Mouse (Mus musculus): ENCODE data around the gene Nsdhl. TPM values are rescaled to one million over a fixed set of nuclear protein-coding genes. Genes with fewer than 3 reads are reported as not detected.

Nsdhl gene
- polyA plus RNA-seq, 1 experiment from 2014 or later, result 23.3 TPM

DNA sequence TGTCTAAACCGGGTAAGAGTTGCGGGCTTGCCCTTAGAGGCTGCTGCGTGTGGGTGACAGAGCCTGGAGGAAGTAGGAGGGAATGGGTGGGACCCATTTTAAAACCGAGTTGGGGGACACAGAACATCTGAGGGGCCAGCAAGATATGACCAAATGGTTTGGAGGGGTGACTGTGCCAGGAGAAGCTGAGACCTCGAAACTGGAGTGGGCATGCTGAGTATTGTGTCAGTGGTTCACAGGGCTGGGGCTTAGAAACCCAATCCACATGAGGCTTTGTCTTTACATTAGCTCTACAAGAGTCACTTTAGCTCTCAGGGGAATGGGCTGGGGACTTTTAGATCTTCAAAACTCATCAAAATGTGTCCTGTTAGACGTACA lies 314 bp downstream of the Nsdhl start:
- 14% methylated on average over 6 of the region's 6 CpGs for WGBS
- TF ChIP-seq CTCF (IDR thresholded peaks at IDR 0.05; ENCODE audit: low read depth), result no peak
- no peaks in the 10 kb centered on the region for H3K9me3 ChIP-seq (ENCODE audit: low read depth, low read length)
- H3K9ac ChIP-seq, result peak overlapping the region; percentile 41
- peak; percentile 53; the same call in 1 of the 2 replicates for ATAC-seq (ENCODE audit: insufficient read depth)
- H3K4me2 ChIP-seq, result peak overlapping the region; percentile 60
- DNase-seq, result no peak
- H3K36me3 ChIP-seq (ENCODE audit: insufficient read depth), result peaks cover 7% of the 10 kb centered on the region; the same call in 1 of the 2 replicates
- peak overlapping the region; percentile 53 for H3K4me3 ChIP-seq (ENCODE audit: low read depth, low read length)
- H3K4me1 ChIP-seq (ENCODE audit: insufficient read depth), result no peaks in the 10 kb centered on the region
- no peak overlapping the region for H3K27ac ChIP-seq (ENCODE audit: low read depth)
- H3K27me3 ChIP-seq (ENCODE audit: insufficient read depth, low read length), result no peaks in the 10 kb centered on the region

DNA sequence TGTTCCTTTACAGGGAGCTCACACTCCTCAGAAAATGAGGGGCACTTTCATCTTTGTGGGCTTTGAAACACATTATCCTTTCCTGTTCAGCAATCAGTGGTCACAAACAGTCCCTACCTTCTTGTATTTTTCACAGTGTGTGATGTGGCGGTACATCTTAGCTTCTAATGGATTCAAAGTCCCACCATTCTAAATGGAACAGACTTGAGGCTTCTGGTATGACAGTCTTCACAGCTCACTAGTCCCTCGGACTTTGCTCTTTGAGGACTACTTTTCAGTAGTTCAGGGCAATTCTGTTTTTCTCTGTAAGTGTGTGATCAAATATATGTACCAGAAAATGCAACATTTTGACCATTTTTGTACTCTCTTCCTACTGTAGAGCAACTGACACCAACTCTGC lies 3.0 kb downstream of the Nsdhl start:
- 82% methylated on average over 2 of the region's 2 CpGs for WGBS
- no peak overlapping the region for H3K4me2 ChIP-seq

DNA sequence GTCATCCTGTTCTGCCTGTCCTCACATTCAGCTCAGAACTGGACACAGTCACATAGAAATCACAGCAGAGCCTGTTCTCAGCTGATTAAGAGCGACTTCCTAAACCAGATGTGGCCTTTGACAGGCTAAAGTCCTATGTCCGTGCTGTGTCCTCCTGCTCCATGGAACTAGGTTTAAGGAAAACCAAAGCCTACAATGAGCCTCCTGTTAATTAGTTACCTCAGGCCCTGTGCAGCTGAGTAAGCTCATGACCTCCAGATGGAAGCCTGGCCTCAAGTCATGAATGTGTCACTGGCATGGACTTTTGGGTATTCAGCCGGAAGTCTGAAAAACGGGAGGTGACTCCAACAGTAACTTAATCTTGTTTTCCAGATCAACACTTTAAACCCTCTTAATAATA lies 35.1 kb downstream of the Nsdhl start:
- no peak overlapping the region for H3K4me3 ChIP-seq (ENCODE audit: low read depth, low read length)
- no peak overlapping the region for H3K4me2 ChIP-seq
- H3K9me3 ChIP-seq (ENCODE audit: low read depth, low read length), result no peaks in the 10 kb centered on the region
- 88% methylated on average over 4 of the region's 4 CpGs for WGBS
- DNase-seq (no peak), ATAC-seq (ENCODE audit: insufficient read depth) (no peak)
- no peak for TF ChIP-seq CTCF (IDR thresholded peaks at IDR 0.05; ENCODE audit: low read depth)
- H3K27ac ChIP-seq (ENCODE audit: low read depth), result no peak overlapping the region
- H3K4me1 ChIP-seq (ENCODE audit: insufficient read depth), result no peaks in the 10 kb centered on the region
- no peaks in the 10 kb centered on the region for H3K27me3 ChIP-seq (ENCODE audit: insufficient read depth, low read length)
- peaks cover 14% of the 10 kb centered on the region; the same call in 1 of the 2 replicates for H3K36me3 ChIP-seq (ENCODE audit: insufficient read depth)
- no peak overlapping the region for H3K9ac ChIP-seq

More for the DNA sequence above, 3.0 kb downstream of the Nsdhl start:
- no peak overlapping the region for H3K4me3 ChIP-seq (ENCODE audit: low read depth, low read length)
- DNase-seq (no peak), ATAC-seq (ENCODE audit: insufficient read depth) (no peak)
- no peaks in the 10 kb centered on the region for H3K27me3 ChIP-seq (ENCODE audit: insufficient read depth, low read length)
- no peak overlapping the region for H3K27ac ChIP-seq (ENCODE audit: low read depth)
- no peaks in the 10 kb centered on the region for H3K36me3 ChIP-seq (ENCODE audit: insufficient read depth)
- H3K4me1 ChIP-seq (ENCODE audit: insufficient read depth), result no peaks in the 10 kb centered on the region
- no peaks in the 10 kb centered on the region for H3K9me3 ChIP-seq (ENCODE audit: low read depth, low read length)
- no peak overlapping the region for H3K9ac ChIP-seq
- TF ChIP-seq CTCF (IDR thresholded peaks at IDR 0.05; ENCODE audit: low read depth), result no peak

DNA sequence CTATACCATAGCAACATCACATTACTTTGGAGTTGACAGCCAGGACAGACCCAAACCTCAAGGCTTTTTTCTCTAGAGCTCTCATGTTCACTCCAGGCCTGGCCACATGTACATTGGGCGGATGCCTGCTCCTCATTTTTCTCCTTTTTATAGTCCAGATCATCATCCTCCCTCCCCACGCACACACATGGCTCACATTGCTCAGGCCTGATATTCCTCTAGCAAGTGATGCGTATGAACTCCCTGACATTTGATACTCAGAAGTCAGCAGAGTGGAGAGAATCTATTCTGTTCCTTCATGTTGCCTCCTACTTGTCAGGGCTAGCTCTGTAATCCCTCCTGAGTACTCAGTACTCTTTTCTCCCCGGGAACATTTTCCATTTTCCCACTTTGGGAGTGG lies 38.1 kb downstream of the Nsdhl start:
- DNase-seq, result no peak
- 85% methylated on average over 4 of the region's 4 CpGs for WGBS
- H3K36me3 ChIP-seq (ENCODE audit: insufficient read depth), result peaks cover 11% of the 10 kb centered on the region; the same call in 1 of the 2 replicates
- H3K9me3 ChIP-seq (ENCODE audit: low read depth, low read length), result no peaks in the 10 kb centered on the region
- no peak overlapping the region for H3K27ac ChIP-seq (ENCODE audit: low read depth)
- no peak overlapping the region for H3K9ac ChIP-seq
- no peak for TF ChIP-seq CTCF (IDR thresholded peaks at IDR 0.05; ENCODE audit: low read depth)
- H3K27me3 ChIP-seq (ENCODE audit: insufficient read depth, low read length), result no peaks in the 10 kb centered on the region
- no peak for ATAC-seq (ENCODE audit: insufficient read depth)
- no peak overlapping the region for H3K4me2 ChIP-seq
- no peaks in the 10 kb centered on the region for H3K4me1 ChIP-seq (ENCODE audit: insufficient read depth)
- H3K4me3 ChIP-seq (ENCODE audit: low read depth, low read length), result no peak overlapping the region

DNA sequence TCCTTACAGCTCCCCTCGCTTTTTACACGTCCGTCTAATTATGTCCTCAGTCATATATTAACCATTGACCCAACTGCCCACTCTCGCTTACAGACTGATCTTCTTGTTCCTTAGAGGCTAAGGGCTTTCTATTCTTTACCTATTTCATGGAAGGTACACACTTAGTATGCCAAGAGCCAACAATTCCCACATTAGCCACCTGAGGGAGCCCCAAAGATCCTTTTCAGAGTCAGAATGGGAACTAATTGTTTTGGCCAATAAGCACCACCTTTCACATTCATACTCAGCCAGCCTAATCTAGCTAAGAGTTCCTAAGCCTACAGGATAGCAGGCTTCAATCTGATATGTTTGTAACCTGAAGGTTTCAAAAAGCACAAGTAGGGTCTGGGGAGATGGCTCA lies 42.1 kb downstream of the Nsdhl start:
- 86% methylated on average over 4 of the region's 4 CpGs for WGBS
- Histone ChIP-seq H3K9ac (no peak overlapping the region), H3K4me1 (ENCODE audit: insufficient read depth) (no peaks in the 10 kb centered on the region), H3K27ac (ENCODE audit: low read depth) (no peak overlapping the region), H3K4me3 (ENCODE audit: low read depth, low read length) (no peak overlapping the region), H3K9me3 (ENCODE audit: low read depth, low read length) (no peaks in the 10 kb centered on the region), H3K36me3 (ENCODE audit: insufficient read depth) (peaks cover 11% of the 10 kb centered on the region; the same call in 1 of the 2 replicates), H3K4me2 (no peak overlapping the region), H3K27me3 (ENCODE audit: insufficient read depth, low read length) (no peaks in the 10 kb centered on the region)
- TF ChIP-seq CTCF (IDR thresholded peaks at IDR 0.05; ENCODE audit: low read depth), result peak; percentile 25; the same call in 1 of the 2 replicates
- peak; percentile 6 for DNase-seq
- ATAC-seq (ENCODE audit: insufficient read depth), result no peak

DNA sequence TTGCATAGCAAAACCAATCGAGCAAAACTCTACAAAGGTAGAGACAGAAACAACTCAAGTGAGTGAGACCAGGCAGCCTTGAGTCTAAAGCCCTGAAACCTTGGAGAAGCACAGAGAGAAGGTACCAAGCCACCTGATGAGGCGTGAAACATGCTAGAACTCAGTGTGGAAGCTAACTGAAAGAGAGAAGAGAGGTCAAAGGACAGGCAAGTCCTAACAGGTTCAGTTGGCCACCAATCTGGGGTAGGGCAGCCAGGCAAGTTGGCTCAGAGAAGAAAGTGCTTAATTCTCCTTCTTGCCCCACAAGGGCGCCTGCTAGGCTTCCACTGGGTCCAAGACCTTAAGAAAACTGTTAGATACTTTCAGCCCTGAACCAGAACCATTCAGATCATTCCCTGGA lies 43.2 kb downstream of the Nsdhl start:
- DNase-seq (no peak), ATAC-seq (ENCODE audit: insufficient read depth) (no peak)
- Histone ChIP-seq H3K27me3 (ENCODE audit: insufficient read depth, low read length) (no peaks in the 10 kb centered on the region), H3K9ac (no peak overlapping the region), H3K4me2 (no peak overlapping the region), H3K4me1 (ENCODE audit: insufficient read depth) (no peaks in the 10 kb centered on the region), H3K9me3 (ENCODE audit: low read depth, low read length) (no peaks in the 10 kb centered on the region), H3K27ac (ENCODE audit: low read depth) (no peak overlapping the region), H3K4me3 (ENCODE audit: low read depth, low read length) (no peak overlapping the region), H3K36me3 (ENCODE audit: insufficient read depth) (peaks cover 6% of the 10 kb centered on the region; the same call in 1 of the 2 replicates)
- 67% methylated on average over 3 of the region's 3 CpGs for WGBS
- no peak for TF ChIP-seq CTCF (IDR thresholded peaks at IDR 0.05; ENCODE audit: low read depth)

DNA sequence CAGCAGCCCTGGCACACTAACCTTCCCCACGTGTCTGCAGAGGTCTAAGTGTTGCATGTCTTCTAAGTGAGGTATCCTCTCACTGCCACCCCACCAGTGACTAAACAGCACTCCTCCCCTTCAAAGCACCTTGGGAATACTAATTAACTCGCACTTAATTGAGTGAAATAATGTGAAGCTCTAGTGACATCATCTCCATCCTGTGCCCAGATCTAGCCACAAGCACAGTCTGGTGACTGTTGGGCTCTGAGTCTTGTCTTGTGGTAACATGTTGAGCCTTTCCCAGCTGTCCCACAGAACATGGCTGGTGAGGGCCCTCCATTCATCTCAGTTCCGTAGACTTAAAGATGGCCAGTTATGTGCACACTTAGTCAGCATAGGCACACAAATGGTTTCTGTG lies 44.4 kb downstream of the Nsdhl start:
- Histone ChIP-seq H3K36me3 (ENCODE audit: insufficient read depth) (peaks cover 4% of the 10 kb centered on the region; the same call in 1 of the 2 replicates), H3K27me3 (ENCODE audit: insufficient read depth, low read length) (no peaks in the 10 kb centered on the region), H3K9me3 (ENCODE audit: low read depth, low read length) (no peaks in the 10 kb centered on the region), H3K4me1 (ENCODE audit: insufficient read depth) (no peaks in the 10 kb centered on the region), H3K9ac (no peak overlapping the region), H3K27ac (ENCODE audit: low read depth) (no peak overlapping the region), H3K4me3 (ENCODE audit: low read depth, low read length) (no peak overlapping the region), H3K4me2 (no peak overlapping the region)
- WGBS, result 71% methylated on average over 3 of the region's 3 CpGs
- ATAC-seq (ENCODE audit: insufficient read depth) (no peak), DNase-seq (no peak)
- TF ChIP-seq CTCF (IDR thresholded peaks at IDR 0.05; ENCODE audit: low read depth), result no peak

DNA sequence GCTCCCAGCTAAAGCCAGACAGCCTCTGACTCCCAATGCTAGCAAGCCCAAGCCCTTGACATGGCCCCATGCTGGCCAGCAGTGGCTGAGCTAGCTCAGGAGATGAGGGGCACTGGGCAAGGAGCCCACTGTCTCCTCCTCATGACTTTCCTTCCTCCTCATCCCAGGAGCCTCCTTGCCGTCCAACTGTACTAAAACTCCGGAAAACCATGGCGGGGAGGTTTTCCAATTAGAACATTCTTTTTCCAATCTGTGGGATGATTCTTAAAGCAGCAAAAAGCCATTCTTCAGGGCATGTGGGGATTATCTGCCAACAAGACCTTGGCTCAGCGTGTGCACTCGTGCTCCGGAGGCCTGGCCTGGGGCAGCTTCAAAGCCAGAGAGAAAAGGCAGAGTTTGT lies 64.5 kb downstream of the Nsdhl start:
- WGBS, result 64% methylated on average over 6 of the region's 6 CpGs
- Histone ChIP-seq H3K4me2 (no peak overlapping the region), H3K36me3 (ENCODE audit: insufficient read depth) (no peaks in the 10 kb centered on the region), H3K9ac (no peak overlapping the region), H3K4me1 (ENCODE audit: insufficient read depth) (no peaks in the 10 kb centered on the region), H3K27ac (ENCODE audit: low read depth) (no peak overlapping the region), H3K27me3 (ENCODE audit: insufficient read depth, low read length) (no peaks in the 10 kb centered on the region), H3K4me3 (ENCODE audit: low read depth, low read length) (no peak overlapping the region), H3K9me3 (ENCODE audit: low read depth, low read length) (no peaks in the 10 kb centered on the region)
- no peak for ATAC-seq (ENCODE audit: insufficient read depth)
- DNase-seq, result no peak
- no peak for TF ChIP-seq CTCF (IDR thresholded peaks at IDR 0.05; ENCODE audit: low read depth)
